Mouse (Mus musculus) brain, embryonic 14.5 days (tissue): ENCODE measurements at regions not wholly inside any gene's neighbourhood (a gene's known extent, or its start where the extent isn't known, plus 50 kb on each side); places are given as distances from the start of the nearest gene placed in this dataset.

ENCODE experiments used
- CTCF ChIP-seq: fragments of 200-500 bp; IDR thresholded peaks from 2 replicates; pipeline ENCODE4 v1.5.1; 2012; ENCODE audit warnings: inconsistent platforms, mild to moderate bottlenecking, moderate library complexity, borderline replicate concordance; ENCODE audit not compliant: insufficient read depth, insufficient read length; ENCODE audit errors: extremely low read depth
- POLR2A ChIP-seq: fragments of 200-500 bp; IDR thresholded peaks from 2 replicates; pipeline ENCODE4 v1.6.1; 2012; ENCODE audit warnings: mild to moderate bottlenecking, inconsistent platforms, borderline replicate concordance; ENCODE audit not compliant: poor library complexity, insufficient read depth, insufficient read length, severe bottlenecking; ENCODE audit errors: extremely low read depth

GRCm38 (mm10) chr2:137489181-137489682 lies 372.8 kb upstream of the Jag1 start:
- TF ChIP-seq POLR2A, result no peak
- TF ChIP-seq CTCF, result no peak
